Mouse (Mus musculus) liver, postnatal 0 days (tissue): ENCODE measurements around the gene Strn. TPM values are rescaled to one million over a fixed set of nuclear protein-coding genes. Genes with fewer than 3 reads are reported as not detected.
A peak's percentile ranks its signal among the peaks of the same experiment; 100 is the strongest.

ENCODE experiments used
- ATAC-seq: fragments of 200-750 bp; cut with Nextera tagmentation; 2 replicates; pipeline ENCODE4 v1.8.0; 2017; ENCODE audit warnings: mild to moderate bottlenecking, moderate library complexity
- DNase-seq: peaks from one replicate; pipeline ENCODE4 v3.0.0-alpha.2; 2016
- H3K27ac ChIP-seq: fragments of 300-500 bp; sonication (generic); 2 replicates; pipeline ENCODE4 v1.5.1; 2014; ENCODE audit warnings: antibody characterized with exemption, moderate library complexity, mild to moderate bottlenecking, low read depth
- H3K27me3 ChIP-seq: fragments of 300-500 bp; sonication (generic); 2 replicates; pipeline ENCODE4 v1.6.1; 2014; ENCODE audit warnings: low read length, control low read depth, mixed read lengths; ENCODE audit not compliant: insufficient read depth
- H3K36me3 ChIP-seq: fragments of 300-500 bp; sonication (generic); replicated peaks from 2 replicates; pipeline ENCODE4 v1.6.1; 2014; ENCODE audit warnings: mild to moderate bottlenecking, control low read depth, low read length, moderate library complexity, mixed read lengths; ENCODE audit not compliant: insufficient read depth
- H3K4me1 ChIP-seq: fragments of 300-500 bp; sonication (generic); 2 replicates; pipeline ENCODE4 v1.6.1; 2014; ENCODE audit warnings: antibody characterized with exemption, mild to moderate bottlenecking, control low read depth; ENCODE audit not compliant: insufficient read depth
- H3K4me2 ChIP-seq: fragments of 300-500 bp; sonication (generic); 2 replicates; pipeline ENCODE4 v1.6.1; 2014; ENCODE audit warnings: low read depth, mild to moderate bottlenecking, low read length, moderate library complexity, mixed read lengths
- H3K4me3 ChIP-seq: fragments of 300-500 bp; sonication (generic); 2 replicates; pipeline ENCODE4 v1.5.1; 2014; ENCODE audit warnings: low read depth, low read length
- H3K9ac ChIP-seq: fragments of 300-500 bp; sonication (generic); replicated peaks from 2 replicates; pipeline ENCODE4 v1.6.1; 2014; ENCODE audit warnings: mild to moderate bottlenecking, moderate library complexity
- H3K9me3 ChIP-seq: fragments of 300-500 bp; sonication (generic); 2 replicates; pipeline ENCODE4 v1.6.1; 2016; ENCODE audit warnings: mild to moderate bottlenecking, control low read depth, low read length, mixed read lengths
- CTCF ChIP-seq: sonication (generic); IDR thresholded peaks from 2 replicates; pipeline ENCODE4 v1.5.1; 2016; ENCODE audit warnings: antibody characterized with exemption, low read depth
- EP300 ChIP-seq: IDR thresholded peaks from 2 replicates; pipeline ENCODE4 v1.6.1; 2016; ENCODE audit warnings: antibody characterized with exemption, low read depth, mild to moderate bottlenecking
- WGBS: fragments of 180-500 bp; shearing (Covaris S2); extraction: QIAGEN DNeasy Blood & Tissue Kit; methylation state at CpG from one replicate; pipeline ENCODE4 v1.1.7; 2014; ENCODE audit not compliant: insufficient replicate concordance; 5-methylcytosine and 5-hydroxymethylcytosine counted together
- polyA plus RNA-seq: library from polyadenylated mRNA; unstranded; fragments of >200 nt; fragmentation: Nextera tagmentation; extraction: Ambion mirVana; gene quantifications from 2 replicates; pipeline ENCODE4 v1.2.1, GENCODE M21; 2015

Gene Strn
- polyA plus RNA-seq, 1 experiment from 2014 or later, result 1.7 TPM

DNA sequence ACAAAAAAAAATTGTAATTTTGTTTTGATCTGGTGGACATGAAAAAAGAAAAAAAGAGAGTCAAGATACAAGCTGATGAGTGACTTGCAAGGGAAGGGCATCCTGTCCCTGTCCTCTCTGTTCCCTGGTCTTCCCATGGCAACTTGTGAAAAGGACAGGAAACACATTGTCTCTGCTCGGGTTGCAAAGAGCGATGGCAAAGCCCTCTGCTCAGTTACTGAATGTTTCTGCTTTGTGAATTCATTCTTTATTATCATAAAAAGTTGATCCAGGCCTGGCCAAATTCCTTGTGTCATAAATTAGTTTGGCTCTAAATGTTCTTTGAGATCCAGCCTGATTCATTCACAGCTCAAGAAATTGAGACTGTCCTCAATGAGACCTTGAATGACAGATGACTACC lies 775 bp upstream of the Strn start:
- WGBS, result 63% methylated on average over 2 of the region's 2 CpGs
- Histone ChIP-seq H3K4me3 (no peak overlapping the region), H3K4me2 (no peak overlapping the region)

DNA sequence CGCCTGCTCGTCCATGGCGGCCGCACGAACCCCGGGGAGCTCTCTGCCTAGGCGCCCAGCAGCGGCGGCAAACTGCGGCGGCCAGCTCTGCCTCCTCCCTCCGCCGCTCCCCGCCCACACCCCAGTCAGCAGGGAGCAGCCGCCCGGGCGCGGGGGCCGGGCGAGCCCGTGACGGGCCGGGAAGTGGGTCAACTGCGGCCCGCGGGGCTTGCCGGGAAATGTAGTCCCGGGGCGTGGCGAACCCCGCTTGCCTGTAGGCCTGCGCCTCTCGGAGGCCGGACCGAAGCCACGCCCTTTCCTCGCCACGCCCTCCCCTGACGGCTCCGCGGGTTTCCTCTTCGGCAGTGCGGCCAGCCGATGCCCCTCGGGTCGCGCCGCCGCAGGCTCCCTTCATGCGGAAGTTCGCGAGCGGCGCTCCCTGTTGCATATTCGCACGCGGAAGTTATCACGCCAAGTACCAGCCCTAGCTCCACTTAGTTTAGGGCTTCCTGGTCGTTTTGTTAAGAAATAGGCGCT lies 465 bp downstream of the Strn start:
- no peaks in the 10 kb centered on the region for H3K27me3 ChIP-seq
- 1% methylated on average over 26 of the region's 60 CpGs for WGBS

More for the DNA sequence above, 775 bp upstream of the Strn start:
- Histone ChIP-seq H3K27ac (no peak overlapping the region), H3K4me1 (peaks cover 6% of the 10 kb centered on the region), H3K27me3 (no peaks in the 10 kb centered on the region), H3K9ac (no peak overlapping the region), H3K36me3 (no peaks in the 10 kb centered on the region), H3K9me3 (no peaks in the 10 kb centered on the region)
- TF ChIP-seq CTCF (no peak), EP300 (no peak)
- ATAC-seq (no peak), DNase-seq (no peak)

DNA sequence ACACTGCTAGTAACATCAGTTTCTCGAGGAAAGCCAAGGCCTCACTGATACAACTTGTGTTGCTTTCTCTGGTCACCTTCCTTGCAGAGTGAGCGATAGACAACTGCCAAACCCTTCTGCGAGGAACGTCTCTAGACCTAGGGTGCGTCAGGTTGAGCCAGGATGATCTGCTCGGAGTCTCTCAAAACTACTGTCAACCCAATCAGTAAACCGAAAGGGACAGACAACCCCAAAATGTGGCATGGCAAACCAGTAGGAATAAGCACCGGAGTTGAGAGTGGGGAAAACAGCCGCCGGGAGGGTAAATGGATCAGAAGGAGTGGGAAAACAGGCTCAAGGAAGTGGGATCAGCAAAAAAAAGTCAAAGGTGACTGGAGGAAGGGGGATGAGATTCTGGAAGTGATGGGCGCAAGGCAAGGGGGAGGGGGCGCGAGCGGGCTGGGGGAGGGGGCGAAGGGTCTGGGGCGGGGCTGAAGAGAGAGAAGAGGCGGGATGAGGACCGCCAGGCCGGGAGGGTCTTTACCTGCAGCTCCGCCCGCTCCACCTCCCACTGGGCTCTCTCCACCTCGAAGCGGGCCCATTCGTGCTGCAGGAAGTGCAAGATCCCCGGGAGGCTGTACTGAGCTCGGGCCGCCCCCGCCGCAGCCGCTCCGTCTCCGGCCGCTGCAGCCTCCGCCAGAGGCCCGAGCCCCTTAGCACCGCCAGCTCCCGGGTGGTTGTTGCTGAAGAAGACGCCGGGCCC lies 1.1 kb downstream of the Strn start:
- DNase-seq, result no peak

More for the DNA sequence above, 465 bp downstream of the Strn start:
- Histone ChIP-seq H3K36me3 (no peaks in the 10 kb centered on the region), H3K4me3 (peak overlapping the region; percentile 96), H3K4me1 (peaks cover 12% of the 10 kb centered on the region), H3K9ac (peak overlapping the region; percentile 86), H3K4me2 (peak overlapping the region; percentile 92), H3K9me3 (no peaks in the 10 kb centered on the region), H3K27ac (peak overlapping the region; percentile 88)
- DNase-seq (peak; percentile 100), ATAC-seq (peak; percentile 98)
- TF ChIP-seq CTCF (no peak), EP300 (no peak)

DNA sequence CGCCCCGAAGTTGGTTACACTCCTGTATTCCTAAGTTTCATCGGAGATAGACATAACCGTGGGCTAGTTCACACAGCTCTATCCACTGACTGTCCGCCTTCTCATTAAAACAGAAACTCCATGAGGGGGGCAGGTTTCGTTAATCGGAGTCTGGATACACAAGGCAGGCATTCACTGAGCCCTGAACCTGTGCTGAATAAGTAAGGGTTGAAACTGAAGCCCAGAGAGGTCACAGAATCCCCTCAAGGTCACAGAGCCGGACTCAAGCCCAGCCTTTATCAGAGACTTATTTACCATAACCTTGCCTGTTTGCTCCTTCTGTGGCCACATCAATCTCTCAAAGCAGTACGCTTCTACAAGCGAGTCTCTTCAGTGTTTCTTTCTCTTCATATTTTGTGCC lies 2.2 kb downstream of the Strn start:
- WGBS, result 69% methylated on average over 10 of the region's 10 CpGs
- DNase-seq (no peak), ATAC-seq (no peak)
- Histone ChIP-seq H3K27me3 (no peaks in the 10 kb centered on the region), H3K4me2 (peak overlapping the region; percentile 92), H3K36me3 (peaks cover 3% of the 10 kb centered on the region; the same call in 1 of the 2 replicates), H3K9me3 (no peaks in the 10 kb centered on the region), H3K27ac (no peak overlapping the region), H3K4me3 (peak overlapping the region; percentile 96; the same call in 1 of the 2 replicates), H3K4me1 (peaks cover 12% of the 10 kb centered on the region), H3K9ac (no peak overlapping the region)
- TF ChIP-seq CTCF (no peak), EP300 (no peak)

More for the DNA sequence above, 1.1 kb downstream of the Strn start:
- Histone ChIP-seq H3K4me1 (peaks cover 12% of the 10 kb centered on the region), H3K36me3 (no peaks in the 10 kb centered on the region), H3K9me3 (no peaks in the 10 kb centered on the region), H3K4me3 (peak overlapping the region; percentile 96), H3K27ac (peak overlapping the region; percentile 88), H3K9ac (peak overlapping the region; percentile 86), H3K4me2 (peak overlapping the region; percentile 92), H3K27me3 (no peaks in the 10 kb centered on the region)
- under 1% methylated on average over 24 of the region's 39 CpGs for WGBS
- TF ChIP-seq CTCF, result no peak
- TF ChIP-seq EP300, result no peak
- ATAC-seq, result peak; percentile 66

DNA sequence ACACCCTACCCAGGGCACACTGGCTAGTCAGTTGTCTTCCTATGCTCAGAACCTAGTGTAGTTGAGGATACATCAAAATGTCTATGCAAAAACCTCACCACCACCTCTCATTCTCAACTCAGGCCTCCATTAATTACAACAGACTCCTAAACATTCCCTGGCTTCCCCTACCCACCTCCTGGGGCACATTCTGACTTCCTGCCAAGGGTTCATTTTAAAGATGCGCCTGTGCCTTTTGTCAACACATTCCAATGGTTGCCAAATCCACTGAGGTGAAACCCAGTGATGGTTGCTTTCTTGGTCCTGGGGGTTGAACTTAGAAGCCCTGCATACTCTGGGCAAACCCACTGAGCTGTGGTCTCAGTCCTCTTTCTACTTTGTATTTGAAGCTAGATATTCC lies 4.9 kb downstream of the Strn start:
- no peaks in the 10 kb centered on the region for H3K9me3 ChIP-seq
- no peak overlapping the region for H3K27ac ChIP-seq
- DNase-seq, result no peak
- no peak overlapping the region for H3K4me3 ChIP-seq
- no peaks in the 10 kb centered on the region for H3K27me3 ChIP-seq
- 68% methylated on average over 1 of the region's 1 CpGs for WGBS
- TF ChIP-seq EP300, result no peak
- no peak for TF ChIP-seq CTCF
- no peak overlapping the region for H3K9ac ChIP-seq
- H3K4me2 ChIP-seq, result no peak overlapping the region
- no peak for ATAC-seq
- H3K36me3 ChIP-seq, result peaks cover 5% of the 10 kb centered on the region; the same call in 1 of the 2 replicates
- H3K4me1 ChIP-seq, result peaks cover 11% of the 10 kb centered on the region

DNA sequence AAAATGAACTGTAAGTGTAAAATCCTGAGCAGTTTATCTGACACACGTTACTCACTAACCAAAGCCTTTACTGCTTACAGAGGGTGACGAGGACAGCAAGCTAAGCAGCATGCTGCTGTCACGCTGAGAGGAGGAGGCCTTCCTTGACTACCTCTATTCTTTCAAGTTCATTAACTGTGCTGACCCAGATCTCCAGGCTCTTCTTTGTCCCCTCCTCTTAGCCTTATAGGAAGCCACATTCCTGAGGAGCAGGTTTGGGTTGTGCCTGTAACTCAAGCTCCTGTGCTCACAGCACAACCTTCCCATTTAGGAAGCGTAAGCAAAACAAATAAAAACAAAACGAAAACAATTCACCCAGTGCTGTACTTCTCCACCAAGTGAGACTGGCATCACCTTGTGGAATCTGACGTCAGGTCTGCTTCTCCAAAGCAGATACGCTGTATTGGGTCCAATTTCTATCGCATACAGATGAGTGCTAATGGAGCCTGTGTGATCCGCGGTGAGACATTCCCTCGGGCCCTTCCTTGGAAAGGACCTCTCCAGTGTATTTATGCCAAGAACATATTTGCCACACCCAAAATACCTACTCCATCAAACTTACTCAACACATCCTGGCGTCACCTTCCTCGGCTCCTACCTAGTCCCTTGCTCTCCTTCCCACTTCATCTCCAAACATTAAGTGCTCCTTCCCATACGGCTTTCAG lies 10.1 kb downstream of the Strn start:
- DNase-seq (no peak), ATAC-seq (no peak)
- Histone ChIP-seq H3K27ac (no peak overlapping the region), H3K27me3 (no peaks in the 10 kb centered on the region), H3K4me3 (no peak overlapping the region), H3K9ac (no peak overlapping the region), H3K4me2 (no peak overlapping the region), H3K9me3 (no peaks in the 10 kb centered on the region), H3K4me1 (peaks cover 10% of the 10 kb centered on the region; the same call in 1 of the 2 replicates), H3K36me3 (peaks cover 5% of the 10 kb centered on the region; the same call in 1 of the 2 replicates)
- WGBS, result 82% methylated on average over 14 of the region's 14 CpGs
- no peak for TF ChIP-seq EP300
- no peak for TF ChIP-seq CTCF
